Mouse (Mus musculus) embryonic facial prominence, embryonic 13.5 days (tissue): ENCODE measurements at regions not wholly inside any gene's neighbourhood (a gene's known extent, or its start where the extent isn't known, plus 50 kb on each side); places are given as distances from the start of the nearest gene placed in this dataset.
A peak's percentile ranks its signal among the peaks of the same experiment; 100 is the strongest.

Source experiments
- ATAC-seq: fragments of 200-750 bp; cut with Nextera tagmentation; 2 replicates; pipeline ENCODE4 v1.8.0; 2017; ENCODE audit warnings: low read depth; ENCODE audit not compliant: insufficient number of reproducible peaks, insufficient read depth, low FRiP score, low TSS enrichment
- H3K27ac ChIP-seq: fragments of 300-500 bp; sonication (generic); 2 replicates; pipeline ENCODE4 v1.5.1; 2015; ENCODE audit warnings: moderate library complexity, mild to moderate bottlenecking, inconsistent platforms
- H3K27me3 ChIP-seq: fragments of 300-500 bp; sonication (generic); 2 replicates; pipeline ENCODE4 v1.6.1; 2015; ENCODE audit warnings: mild to moderate bottlenecking, inconsistent platforms
- H3K36me3 ChIP-seq: fragments of 300-500 bp; sonication (generic); 2 replicates; pipeline ENCODE4 v1.6.1; 2015; ENCODE audit warnings: mild to moderate bottlenecking, inconsistent platforms
- H3K4me1 ChIP-seq: fragments of 300-500 bp; sonication (generic); 2 replicates; pipeline ENCODE4 v1.6.1; 2015; ENCODE audit warnings: inconsistent platforms
- H3K4me2 ChIP-seq: fragments of 300-500 bp; sonication (generic); 2 replicates; pipeline ENCODE4 v1.6.1; 2015; ENCODE audit warnings: moderate library complexity, mild to moderate bottlenecking, inconsistent platforms
- H3K4me3 ChIP-seq: fragments of 300-500 bp; sonication (generic); 2 replicates; pipeline ENCODE4 v1.5.1; 2015; ENCODE audit warnings: mild to moderate bottlenecking, inconsistent platforms
- H3K9ac ChIP-seq: fragments of 300-500 bp; sonication (generic); 2 replicates; pipeline ENCODE4 v1.6.1; 2015; ENCODE audit warnings: mild to moderate bottlenecking, inconsistent platforms
- H3K9me3 ChIP-seq: fragments of 300-500 bp; sonication (generic); 2 replicates; pipeline ENCODE4 v1.6.1; 2016; ENCODE audit warnings: inconsistent platforms
- WGBS: fragments of 180-500 bp; shearing (Covaris S2); methylation state at CpG from one replicate; pipeline ENCODE4 v1.1.7; 2015; ENCODE audit warnings: mixed read lengths; 5-methylcytosine and 5-hydroxymethylcytosine counted together

- Histone ChIP-seq H3K4me3 (no peak overlapping the region), H3K27me3 (no peaks in the 10 kb centered on the region), H3K9me3 (no peaks in the 10 kb centered on the region), H3K9ac (no peak overlapping the region), H3K36me3 (no peaks in the 10 kb centered on the region), H3K4me1 (peaks cover 11% of the 10 kb centered on the region), H3K4me2 (no peak overlapping the region), H3K27ac (no peak overlapping the region)
- ATAC-seq, result 0 out of 2 replicates have a peak, but pooled peaks have one; percentile 3
- WGBS, result 67% methylated on average over 8 of the region's 10 CpGs
Observed at GRCm38 (mm10) chr8:25389947-25390346, 565.8 kb upstream of the Adam5 start.

DNA sequence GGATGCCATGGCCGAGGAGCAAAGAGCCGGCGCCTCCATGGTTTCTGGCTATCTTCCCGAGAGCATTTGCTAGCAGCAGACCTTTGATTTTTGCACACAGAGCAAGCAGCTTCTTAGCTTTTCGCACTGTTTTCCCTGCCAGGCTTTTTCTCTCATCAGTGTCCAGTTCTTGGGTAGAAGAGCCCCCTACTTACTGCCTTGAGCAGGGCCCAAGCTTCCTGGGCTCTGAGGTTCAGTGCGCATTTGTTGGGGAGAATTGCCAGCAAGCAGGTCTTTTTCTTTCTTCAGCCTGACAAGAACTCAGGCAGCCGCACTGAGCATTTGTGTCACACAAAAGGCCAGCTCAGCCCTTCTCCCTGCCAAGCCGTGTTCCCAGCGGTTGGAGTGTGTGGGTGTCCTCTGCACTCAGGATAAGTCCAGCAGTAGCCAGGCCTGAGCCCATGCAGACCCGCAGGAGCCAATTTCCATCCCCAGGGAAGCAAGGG is 565.2 kb upstream of the Adam5 start:
- Histone ChIP-seq H3K9me3 (no peaks in the 10 kb centered on the region), H3K9ac (no peak overlapping the region), H3K4me2 (no peak overlapping the region), H3K27ac (no peak overlapping the region), H3K27me3 (no peaks in the 10 kb centered on the region), H3K4me3 (no peak overlapping the region), H3K4me1 (peaks cover 11% of the 10 kb centered on the region), H3K36me3 (no peaks in the 10 kb centered on the region)
- WGBS, result 54% methylated on average over 10 of the region's 10 CpGs
- ATAC-seq, result no peak

DNA sequence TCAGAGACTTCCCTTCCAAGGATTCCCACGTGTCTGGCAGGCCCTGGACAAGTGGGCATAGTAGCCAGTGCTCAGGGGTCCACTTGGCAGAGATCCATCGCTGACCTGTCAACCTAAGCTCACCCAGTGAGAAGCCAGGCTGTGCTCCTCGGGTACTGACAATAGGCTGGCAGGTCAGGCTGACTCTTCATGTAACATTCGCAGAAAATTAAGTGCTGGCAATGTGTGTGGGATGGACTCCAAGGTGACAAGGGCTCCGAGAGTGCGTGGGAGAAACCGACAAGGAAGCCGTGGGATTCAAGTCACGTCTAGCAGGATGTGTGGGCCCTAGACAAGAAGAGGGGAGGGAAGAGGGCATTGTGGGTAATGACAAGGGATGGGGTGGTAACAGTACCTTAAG is 564.6 kb upstream of the Adam5 start:
- H3K27ac ChIP-seq, result no peak overlapping the region
- peaks cover 11% of the 10 kb centered on the region for H3K4me1 ChIP-seq
- no peak for ATAC-seq
- WGBS, result 75% methylated on average over 9 of the region's 9 CpGs
- no peak overlapping the region for H3K9ac ChIP-seq
- no peaks in the 10 kb centered on the region for H3K27me3 ChIP-seq
- H3K9me3 ChIP-seq, result no peaks in the 10 kb centered on the region
- H3K4me3 ChIP-seq, result no peak overlapping the region
- H3K36me3 ChIP-seq, result no peaks in the 10 kb centered on the region
- no peak overlapping the region for H3K4me2 ChIP-seq

GRCm38 (mm10) chr8:25385186-25385585 is 561.0 kb upstream of the Adam5 start:
- Histone ChIP-seq H3K9ac (no peak overlapping the region), H3K4me1 (0 out of 2 replicates have a peak, but pooled peaks cover 3% of the 10 kb centered on the region), H3K4me3 (no peak overlapping the region), H3K4me2 (no peak overlapping the region), H3K36me3 (no peaks in the 10 kb centered on the region), H3K27ac (no peak overlapping the region), H3K9me3 (peaks cover 4% of the 10 kb centered on the region; the same call in 1 of the 2 replicates), H3K27me3 (no peaks in the 10 kb centered on the region)
- no peak for ATAC-seq
- 85% methylated on average over 5 of the region's 5 CpGs for WGBS

DNA sequence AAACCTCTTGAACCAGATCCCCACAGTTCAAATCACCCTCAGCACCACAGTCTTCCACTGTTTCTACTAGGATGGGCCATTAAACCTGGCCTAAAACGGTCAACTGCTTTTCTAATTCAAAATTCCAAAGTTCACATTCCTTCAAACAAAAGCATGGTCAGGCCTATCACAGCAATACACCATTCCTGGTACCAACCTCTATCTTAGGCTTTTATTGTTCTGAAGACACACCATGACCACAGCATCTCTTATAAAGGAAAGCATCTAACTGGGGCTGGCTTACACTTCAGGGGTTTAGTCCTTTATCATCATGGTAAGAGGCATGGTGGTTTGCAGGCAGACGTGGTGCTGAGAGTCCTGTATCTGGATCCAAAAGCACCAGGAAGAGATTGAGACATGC is 560.4 kb upstream of the Adam5 start:
- no peak overlapping the region for H3K4me3 ChIP-seq
- H3K9ac ChIP-seq, result no peak overlapping the region
- no peak overlapping the region for H3K27ac ChIP-seq
- 0 out of 2 replicates have a peak, but pooled peaks cover 3% of the 10 kb centered on the region for H3K4me1 ChIP-seq
- no peaks in the 10 kb centered on the region for H3K27me3 ChIP-seq
- WGBS, result 91% methylated on average over 2 of the region's 2 CpGs
- no peak for ATAC-seq
- H3K36me3 ChIP-seq, result no peaks in the 10 kb centered on the region
- peaks cover 8% of the 10 kb centered on the region; the same call in 1 of the 2 replicates for H3K9me3 ChIP-seq
- H3K4me2 ChIP-seq, result no peak overlapping the region

DNA sequence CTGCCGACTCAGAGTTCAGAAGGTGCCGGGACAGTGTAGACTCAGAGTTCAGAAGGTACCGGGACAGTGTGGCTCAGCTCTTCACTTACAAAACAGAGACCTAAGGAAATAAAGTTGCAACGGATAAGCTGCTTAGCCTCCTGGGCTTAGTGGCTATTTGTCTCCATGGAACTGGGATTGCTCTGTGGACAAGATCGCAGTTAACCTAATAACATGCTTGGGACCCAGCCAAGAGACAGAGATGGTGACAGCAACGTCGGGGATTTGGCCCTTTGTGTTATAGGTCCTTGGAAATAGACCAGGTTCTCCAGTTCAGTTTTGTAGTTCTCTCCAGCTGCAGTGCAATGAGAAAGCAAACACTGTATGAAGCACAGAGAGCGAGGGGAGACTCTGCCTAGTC is 549.1 kb upstream of the Adam5 start:
- Histone ChIP-seq H3K9me3 (no peaks in the 10 kb centered on the region), H3K9ac (no peak overlapping the region), H3K27me3 (no peaks in the 10 kb centered on the region), H3K27ac (peak overlapping the region; percentile 62; the same call in 1 of the 2 replicates), H3K36me3 (no peaks in the 10 kb centered on the region), H3K4me1 (peaks cover 28% of the 10 kb centered on the region), H3K4me3 (no peak overlapping the region), H3K4me2 (no peak overlapping the region)
- WGBS, result 63% methylated on average over 8 of the region's 8 CpGs
- no peak for ATAC-seq

DNA sequence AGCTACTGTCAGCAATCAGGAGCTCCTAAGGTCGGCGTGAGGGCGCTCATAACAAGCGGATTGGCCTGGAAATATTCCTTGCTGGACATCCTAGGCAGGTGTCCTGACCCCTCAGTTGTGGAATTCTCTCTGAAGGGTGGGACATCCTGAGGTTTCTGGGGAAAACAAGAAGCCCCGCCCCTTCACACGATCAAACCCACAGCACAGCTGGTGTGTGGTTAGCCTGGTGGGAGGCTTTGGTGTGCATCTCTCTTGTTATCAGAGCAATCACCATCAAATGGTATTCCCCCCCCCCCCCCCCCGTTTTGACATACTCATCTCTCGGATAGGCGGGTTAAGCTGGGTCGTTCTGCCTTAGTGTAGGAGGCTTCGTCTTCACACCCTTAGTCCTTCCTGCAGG is 546.8 kb upstream of the Adam5 start:
- no peaks in the 10 kb centered on the region for H3K9me3 ChIP-seq
- 46% methylated on average over 11 of the region's 11 CpGs for WGBS
- H3K4me3 ChIP-seq, result no peak overlapping the region
- no peak overlapping the region for H3K9ac ChIP-seq
- H3K36me3 ChIP-seq, result no peaks in the 10 kb centered on the region
- ATAC-seq, result no peak
- H3K4me1 ChIP-seq, result peaks cover 42% of the 10 kb centered on the region
- no peaks in the 10 kb centered on the region for H3K27me3 ChIP-seq
- H3K27ac ChIP-seq, result 0 out of 2 replicates have a peak overlapping the region, but pooled peaks have one; percentile 44
- H3K4me2 ChIP-seq, result no peak overlapping the region

DNA sequence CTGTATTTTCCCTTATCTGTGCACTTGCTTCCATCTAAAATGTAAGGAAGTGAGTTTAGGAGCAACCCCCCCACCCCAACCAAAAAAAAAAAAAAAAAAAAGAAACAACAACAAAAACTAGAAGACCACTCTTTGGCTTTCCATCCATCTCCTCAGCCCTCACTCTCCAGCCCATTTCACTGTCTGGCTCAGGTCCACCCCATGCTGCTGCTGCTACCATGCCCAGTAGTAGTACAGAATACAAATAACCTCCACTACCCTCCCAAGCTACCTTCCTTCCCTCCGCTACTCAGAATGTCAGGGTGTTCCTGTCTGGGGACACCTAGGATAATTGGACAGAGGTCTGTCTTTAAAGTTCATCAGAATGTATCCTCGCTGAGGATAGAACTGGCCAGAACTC is 545.2 kb upstream of the Adam5 start:
- Histone ChIP-seq H3K27ac (peak overlapping the region; percentile 97), H3K36me3 (no peaks in the 10 kb centered on the region), H3K4me1 (peaks cover 41% of the 10 kb centered on the region), H3K4me3 (no peak overlapping the region), H3K4me2 (no peak overlapping the region), H3K9ac (no peak overlapping the region), H3K9me3 (no peaks in the 10 kb centered on the region), H3K27me3 (no peaks in the 10 kb centered on the region)
- WGBS, result 86% methylated on average over 2 of the region's 2 CpGs
- no peak for ATAC-seq

GRCm38 (mm10) chr8:25368561-25369091 is 544.5 kb upstream of the Adam5 start:
- H3K4me1 ChIP-seq, result peaks cover 44% of the 10 kb centered on the region
- peak overlapping the region; percentile 97 for H3K27ac ChIP-seq
- 8% methylated on average over 11 of the region's 11 CpGs for WGBS
- H3K9ac ChIP-seq, result peak overlapping the region; percentile 54; the same call in 1 of the 2 replicates
- no peaks in the 10 kb centered on the region for H3K9me3 ChIP-seq
- H3K36me3 ChIP-seq, result no peaks in the 10 kb centered on the region
- ATAC-seq, result peak; percentile 59; the same call in 1 of the 2 replicates
- no peak overlapping the region for H3K4me3 ChIP-seq
- peak overlapping the region; percentile 46 for H3K4me2 ChIP-seq
- H3K27me3 ChIP-seq, result no peaks in the 10 kb centered on the region

DNA sequence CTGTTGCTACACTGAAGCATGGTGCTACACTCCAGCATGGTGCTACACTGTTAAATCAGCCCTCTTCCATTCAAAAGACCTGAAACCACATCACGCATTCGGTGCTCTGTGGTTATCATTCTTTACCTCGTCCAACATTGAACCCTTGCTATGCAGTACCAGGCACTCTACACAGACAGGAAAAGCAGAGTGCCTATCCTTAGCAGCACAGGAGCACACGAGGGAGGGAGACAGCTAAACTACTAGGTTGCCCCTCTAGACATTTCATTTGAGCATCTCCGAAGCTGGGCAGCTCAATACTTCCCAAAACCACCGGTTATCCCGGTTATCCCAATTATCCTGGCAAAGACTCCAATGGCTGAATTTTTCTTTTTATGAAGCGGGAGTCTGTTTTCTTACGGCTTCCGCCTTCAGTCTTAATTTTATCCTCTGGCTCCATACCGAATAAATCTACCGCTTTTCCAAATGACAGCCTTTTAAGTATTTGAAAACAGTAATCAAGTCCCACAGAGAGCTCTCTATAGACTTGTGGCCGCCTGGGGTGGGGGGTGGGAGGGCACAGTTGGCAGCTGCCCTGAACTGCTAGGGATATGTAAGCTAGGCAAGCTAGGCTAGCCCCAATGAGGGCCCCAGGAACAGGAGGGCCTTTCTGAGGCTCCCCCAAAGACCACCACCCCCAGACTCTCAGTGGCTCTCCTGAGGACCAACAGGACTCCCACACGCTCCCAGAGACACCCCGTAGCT is 543.8 kb upstream of the Adam5 start:
- no peaks in the 10 kb centered on the region for H3K9me3 ChIP-seq
- H3K27ac ChIP-seq, result peak overlapping the region; percentile 97
- no peaks in the 10 kb centered on the region for H3K36me3 ChIP-seq
- no peaks in the 10 kb centered on the region for H3K27me3 ChIP-seq
- peak; percentile 77 for ATAC-seq
- 22% methylated on average over 15 of the region's 15 CpGs for WGBS
- H3K4me3 ChIP-seq, result no peak overlapping the region
- peak overlapping the region; percentile 46 for H3K4me2 ChIP-seq
- peaks cover 38% of the 10 kb centered on the region for H3K4me1 ChIP-seq
- H3K9ac ChIP-seq, result peak overlapping the region; percentile 52; the same call in 1 of the 2 replicates

DNA sequence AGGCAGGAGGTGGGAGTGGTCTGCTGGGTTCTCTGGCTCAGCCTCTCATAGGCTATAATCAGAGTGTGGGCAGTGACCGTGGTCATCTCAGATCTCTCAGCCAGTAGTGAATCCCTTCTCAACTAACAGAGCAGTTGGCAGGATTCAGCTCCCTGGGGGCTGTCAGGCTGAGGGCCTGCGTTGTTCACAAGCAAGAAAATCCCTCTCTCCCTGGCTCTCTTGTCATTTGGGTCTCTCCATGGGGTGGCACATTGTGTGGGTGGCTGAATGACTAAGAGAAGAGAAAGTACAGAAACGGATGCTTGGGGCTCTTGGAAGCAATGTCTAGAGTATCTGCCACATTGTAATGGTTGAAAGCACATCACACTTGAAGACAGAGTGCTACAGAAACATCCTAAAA is 542.0 kb upstream of the Adam5 start:
- 35% methylated on average over 3 of the region's 3 CpGs for WGBS
- Histone ChIP-seq H3K4me2 (no peak overlapping the region), H3K4me3 (no peak overlapping the region), H3K9ac (no peak overlapping the region), H3K9me3 (no peaks in the 10 kb centered on the region), H3K27ac (no peak overlapping the region), H3K4me1 (peaks cover 32% of the 10 kb centered on the region), H3K27me3 (no peaks in the 10 kb centered on the region), H3K36me3 (no peaks in the 10 kb centered on the region)
- no peak for ATAC-seq

GRCm38 (mm10) chr8:25362656-25363055 is 538.5 kb upstream of the Adam5 start:
- no peak overlapping the region for H3K27ac ChIP-seq
- no peak overlapping the region for H3K9ac ChIP-seq
- H3K36me3 ChIP-seq, result no peaks in the 10 kb centered on the region
- 70% methylated on average over 9 of the region's 9 CpGs for WGBS
- no peaks in the 10 kb centered on the region for H3K27me3 ChIP-seq
- H3K4me1 ChIP-seq, result peaks cover 13% of the 10 kb centered on the region
- H3K4me2 ChIP-seq, result no peak overlapping the region
- H3K9me3 ChIP-seq, result no peaks in the 10 kb centered on the region
- H3K4me3 ChIP-seq, result no peak overlapping the region
- ATAC-seq, result no peak
